Mouse (Mus musculus): ENCODE measurements at regions not wholly inside any gene's neighbourhood (a gene's known extent, or its start where the extent isn't known, plus 50 kb on each side); places are given as distances from the start of the nearest gene placed in this dataset.
"Not testable (repeated sequence)": the region's sequence is repeated elsewhere in the genome, so short reads cannot be mapped to it uniquely, and the experiment has no call there.

DNA sequence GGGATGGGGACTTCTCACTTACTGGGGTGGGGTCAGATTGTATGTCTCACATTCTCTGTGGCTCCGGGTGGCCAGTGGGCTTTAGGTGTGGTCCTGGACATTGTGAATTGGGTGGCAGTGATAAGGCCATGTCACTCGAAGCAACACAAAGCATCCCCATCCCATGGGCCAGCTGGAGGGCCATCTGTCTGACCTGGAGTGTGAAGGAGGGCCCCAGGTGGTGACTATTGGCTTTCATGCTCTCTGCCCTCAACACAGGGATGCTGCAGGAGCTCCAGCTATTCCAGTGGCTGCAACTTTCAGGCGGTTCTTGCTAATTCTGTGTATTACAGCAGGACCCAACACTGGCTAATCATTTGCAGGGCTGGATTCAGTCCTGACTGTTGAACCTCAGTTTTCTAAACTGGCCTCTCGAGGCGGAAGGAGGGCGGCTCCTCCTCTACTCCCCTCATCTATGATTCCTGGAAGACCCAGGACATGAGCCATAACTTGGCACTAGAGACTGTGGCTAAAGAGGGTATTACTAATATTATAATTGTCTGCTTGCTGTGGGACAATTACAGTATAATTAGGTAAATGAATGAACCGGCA is 64.1 kb downstream of the 9530068E07Rik start:
- DNase-seq = peak; percentile 25 to 37

DNA sequence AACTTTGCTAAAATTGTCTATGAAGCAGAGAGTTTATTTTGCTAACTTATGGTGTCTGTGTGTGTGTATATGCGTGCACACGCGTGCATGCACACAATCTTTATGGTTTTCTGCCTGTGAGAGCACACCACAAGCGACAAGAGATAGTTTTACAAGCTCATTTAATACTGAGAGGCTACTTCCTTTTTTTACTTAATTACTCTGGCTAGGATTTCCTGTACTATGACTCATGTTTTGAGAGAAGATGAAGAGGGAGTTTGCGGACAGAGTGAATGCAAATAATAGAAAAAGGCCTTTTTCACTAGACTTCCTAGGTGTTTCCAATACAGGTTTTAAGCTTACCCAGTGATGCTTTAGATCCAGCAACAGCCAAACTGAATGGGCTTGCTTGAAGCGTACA is 74.9 kb downstream of the 9530068E07Rik start:
- not testable (repeated sequence) for DNase-seq

DNA sequence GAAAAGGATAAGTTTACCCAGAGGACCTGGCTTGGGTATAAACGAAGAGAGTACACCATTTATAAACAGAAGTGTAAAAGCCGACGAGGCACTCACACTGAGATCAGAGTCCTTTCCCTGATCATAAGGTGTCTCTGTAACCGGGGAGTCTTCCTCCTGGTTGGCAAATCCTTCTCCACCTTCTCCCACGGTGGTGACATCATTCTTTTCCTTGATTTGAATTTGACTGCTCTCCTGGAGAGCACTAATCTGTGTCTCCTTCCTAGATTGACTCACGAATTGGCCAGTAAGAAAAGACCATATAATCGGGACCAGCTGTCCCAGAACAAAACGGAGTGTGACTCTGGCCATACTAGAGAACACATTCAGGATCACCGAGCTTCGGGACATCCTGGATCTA is 83.9 kb downstream of the 9530068E07Rik start:
- not testable (repeated sequence) for DNase-seq

DNA sequence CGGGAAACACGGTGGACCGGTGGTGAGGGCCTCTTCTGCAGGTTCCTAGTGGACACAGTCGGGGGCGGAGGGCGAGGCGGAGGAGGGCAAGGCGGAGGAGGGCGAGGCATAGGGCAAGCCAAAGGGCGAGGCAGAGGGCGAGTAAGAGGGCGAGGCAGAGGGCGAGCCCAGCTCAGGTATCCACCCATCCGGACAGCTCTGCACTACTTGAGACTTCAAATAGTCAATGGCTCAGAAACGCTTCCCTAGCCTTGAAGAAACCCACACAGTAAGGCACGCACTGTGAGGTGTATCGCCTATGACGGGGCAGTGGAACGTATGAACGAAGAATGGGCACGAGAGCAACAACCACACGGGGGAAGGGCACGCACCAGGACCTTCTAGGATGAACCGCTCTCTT is 84.5 kb downstream of the 9530068E07Rik start:
- not testable (repeated sequence) for DNase-seq

DNA sequence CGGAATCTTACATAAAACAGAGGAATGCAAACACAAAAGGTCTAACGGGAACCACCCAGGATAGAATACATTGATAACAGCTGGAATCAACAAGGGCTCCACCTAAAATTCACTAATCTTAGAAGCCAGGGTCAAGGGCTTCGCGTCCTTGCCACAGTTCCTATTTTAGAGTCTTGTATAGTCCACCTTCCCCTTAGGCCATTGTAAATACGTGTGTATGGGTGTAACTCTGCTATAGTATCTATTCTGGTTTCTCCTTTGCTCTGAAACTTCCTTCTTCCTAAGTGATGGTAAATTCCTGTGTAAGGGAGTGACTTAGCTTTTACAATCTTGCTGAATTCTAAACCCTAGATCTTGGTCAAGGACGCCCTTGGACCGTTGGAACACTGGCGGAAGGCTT is 87.3 kb downstream of the 9530068E07Rik start:
- not testable (repeated sequence) for DNase-seq

DNA sequence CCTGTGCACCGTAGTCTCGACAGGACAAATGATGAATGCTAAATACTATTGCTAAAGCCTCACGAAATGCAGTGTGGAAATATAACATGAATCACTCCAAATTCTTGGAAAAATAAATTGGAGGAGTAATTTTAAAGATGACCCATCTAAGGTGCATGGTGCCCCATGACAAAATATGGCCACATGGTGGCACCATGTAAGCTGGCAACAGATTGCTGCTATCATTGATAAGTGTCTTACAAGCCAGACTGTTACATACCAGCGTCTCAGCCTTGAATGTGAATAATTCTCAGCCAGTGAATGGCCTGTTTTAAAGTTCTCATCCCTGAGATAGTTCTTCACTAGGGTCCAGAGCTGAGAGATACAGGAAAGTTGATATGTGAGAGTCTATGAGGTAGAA is 92.3 kb downstream of the 9530068E07Rik start:
- not testable (repeated sequence) for DNase-seq

DNA sequence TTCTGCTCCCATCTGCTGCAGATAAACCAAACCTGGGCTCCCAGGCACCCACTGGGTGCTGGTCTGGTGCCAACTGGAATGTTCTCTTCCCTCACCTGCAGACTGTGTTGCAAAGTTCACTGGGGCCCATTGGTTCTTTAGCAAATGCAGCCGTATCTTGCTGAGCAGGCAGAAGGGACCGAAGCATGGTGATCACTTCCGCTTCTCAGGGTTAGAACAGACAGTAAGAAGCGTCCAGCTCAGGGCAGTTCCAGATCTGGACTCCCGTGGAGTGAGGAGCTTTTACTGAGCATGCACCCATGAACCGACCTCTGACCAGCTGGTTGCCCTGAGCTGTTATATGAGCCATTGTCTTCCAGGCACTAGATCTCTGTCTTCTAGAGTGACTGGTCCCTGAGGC is 97.1 kb downstream of the 9530068E07Rik start:
- DNase-seq = no peak

DNA sequence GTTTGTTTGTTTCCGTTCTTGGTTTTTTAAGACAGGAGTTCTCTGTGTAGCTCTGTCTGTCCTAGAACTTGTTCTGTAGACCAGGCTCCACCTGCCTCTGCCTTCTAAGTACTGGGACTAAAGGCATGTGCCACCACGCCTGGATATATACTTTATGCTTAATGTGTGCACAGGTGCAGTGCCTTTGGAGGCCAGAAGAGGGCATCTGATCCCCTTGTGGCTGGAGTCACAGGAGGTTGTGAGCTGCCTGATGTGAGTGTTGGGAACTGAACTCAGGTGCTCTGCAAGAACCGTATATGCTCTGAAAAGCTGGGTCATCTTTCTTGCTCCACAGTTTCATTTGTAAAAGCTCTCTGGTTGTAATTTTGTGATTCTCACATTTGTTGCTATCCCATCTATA is 100.7 kb downstream of the 9530068E07Rik start:
- no peak for DNase-seq

DNA sequence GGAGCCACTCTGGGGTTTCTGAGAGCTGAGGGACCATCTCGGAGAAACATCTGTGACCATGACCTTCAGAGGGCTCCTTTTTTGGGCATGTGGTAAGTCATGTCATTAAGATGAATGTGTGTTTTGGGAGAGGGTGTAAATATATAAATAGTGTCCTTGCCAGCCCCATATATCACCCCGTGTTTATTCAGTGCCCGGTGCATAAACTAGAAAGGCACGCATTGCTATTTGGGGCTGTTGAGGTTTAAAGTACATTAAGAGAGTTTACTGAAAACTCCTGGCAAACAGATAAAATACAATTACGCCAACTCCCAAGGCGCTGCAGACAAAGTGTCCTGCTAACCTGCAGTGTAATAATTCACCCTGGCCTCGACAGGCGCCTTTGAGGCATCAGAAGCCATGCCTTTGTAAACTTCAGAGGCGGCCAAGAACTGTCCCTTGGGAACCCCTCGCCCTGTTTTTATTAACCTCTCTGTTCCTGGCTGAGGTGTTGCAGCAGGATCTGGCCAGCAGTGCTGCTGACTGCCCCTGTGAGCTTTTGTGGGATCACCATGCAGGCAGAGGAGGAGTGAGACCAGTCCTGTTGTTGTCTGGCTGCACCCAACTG is 106.6 kb downstream of the 9530068E07Rik start:
- DNase-seq = no peak

DNA sequence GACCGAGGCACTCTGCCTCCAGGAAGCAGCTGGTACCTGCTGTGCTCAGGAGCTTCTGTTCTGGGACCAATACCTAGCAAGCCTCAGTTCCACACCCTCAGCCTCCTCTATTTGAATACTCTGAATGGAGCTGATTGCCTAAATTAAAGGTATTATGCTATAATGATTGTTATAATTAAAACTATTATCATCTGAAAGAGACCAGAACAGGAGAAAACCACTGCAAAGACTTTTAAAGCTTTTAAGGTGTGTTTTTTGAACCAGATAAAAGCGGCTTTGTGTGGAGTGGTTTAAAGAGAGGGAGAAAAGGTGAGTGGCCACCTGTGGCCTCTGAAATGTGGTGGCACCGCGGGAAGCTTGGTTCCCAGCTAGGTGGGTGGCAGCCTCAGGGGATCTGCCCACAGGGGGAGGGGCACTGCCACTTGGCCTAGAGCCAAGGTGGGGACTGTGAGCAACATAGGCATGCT is 115.6 kb downstream of the 9530068E07Rik start:
- DNase-seq = no peak

DNA sequence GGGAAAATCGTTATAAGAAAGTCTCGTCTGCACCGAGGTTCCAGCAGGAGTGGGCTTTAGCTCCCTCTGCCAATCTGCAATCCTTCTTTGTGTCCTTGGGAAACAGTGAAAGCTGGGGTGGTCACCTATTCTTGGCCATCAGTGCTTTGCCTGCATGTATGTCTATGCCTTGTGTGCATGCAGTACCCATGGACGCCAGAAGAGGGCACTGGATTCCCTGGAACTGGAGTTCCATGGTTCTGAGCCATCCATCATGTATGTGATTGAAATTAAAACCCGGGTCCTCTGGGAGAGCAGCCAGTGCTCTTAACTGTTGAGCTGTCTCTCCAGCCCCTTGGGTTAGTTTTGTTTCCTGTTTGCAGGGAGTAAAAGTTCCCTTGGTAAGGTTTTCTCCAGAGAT is 121.1 kb downstream of the 9530068E07Rik start:
- no peak for DNase-seq

DNA sequence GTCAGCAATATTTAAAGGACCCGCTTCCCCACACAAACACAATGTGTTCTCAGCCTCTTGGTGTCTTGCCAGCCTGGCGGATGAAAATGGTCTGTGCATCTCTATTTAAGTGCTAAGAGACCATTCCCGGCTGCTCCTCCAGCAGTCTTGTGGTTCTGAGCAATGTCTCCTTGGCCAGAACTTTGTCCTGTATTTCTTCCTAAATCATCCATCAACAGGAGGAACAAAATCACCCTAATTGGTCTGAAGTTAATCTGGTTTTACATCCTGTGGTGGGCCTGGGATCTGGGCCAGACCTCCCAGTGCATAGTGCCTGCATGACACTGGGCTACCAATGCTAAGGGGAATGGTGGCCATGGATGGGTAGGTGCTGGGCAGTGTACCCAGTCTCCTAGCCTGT is 123.6 kb downstream of the 9530068E07Rik start:
- DNase-seq = no peak

DNA sequence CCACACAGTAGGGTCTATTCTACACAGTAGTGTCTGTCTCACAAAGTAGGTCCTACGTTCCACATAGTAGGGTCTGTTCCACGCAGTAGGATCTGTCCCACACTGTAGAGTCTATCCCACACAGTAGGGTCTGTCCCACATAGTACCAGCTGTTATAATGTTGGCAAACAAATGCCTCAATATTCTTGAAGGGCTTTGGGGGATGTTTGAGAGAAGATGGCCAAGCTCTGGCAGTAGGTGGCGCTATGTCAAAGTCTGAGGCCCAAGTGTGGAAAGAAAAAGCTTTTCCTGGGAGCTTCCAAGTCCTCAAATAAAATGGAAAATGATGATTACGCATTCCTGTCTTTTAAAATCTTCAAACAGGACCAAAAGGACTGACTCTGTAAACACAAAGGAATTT is 125.7 kb downstream of the 9530068E07Rik start:
- peak; percentile 24 to 26 for DNase-seq

DNA sequence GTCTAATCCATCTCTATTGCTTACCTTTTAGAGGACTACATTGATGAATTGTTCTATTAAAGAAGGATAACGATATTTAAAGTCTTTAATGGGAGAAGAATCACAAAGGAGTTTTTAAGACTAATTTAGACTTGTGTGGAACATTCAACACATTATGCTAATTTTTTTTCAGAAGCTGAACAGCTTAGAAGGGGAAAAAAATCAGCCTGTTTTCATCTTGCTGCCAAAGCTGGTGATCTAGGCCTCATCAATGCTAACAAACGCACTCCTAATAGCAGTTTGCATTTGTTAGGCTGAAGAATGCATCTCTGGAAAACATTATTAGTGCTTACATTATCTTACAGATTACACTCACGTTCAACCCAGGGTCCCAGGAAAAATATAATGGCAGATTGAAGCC is 126.2 kb downstream of the 9530068E07Rik start:
- DNase-seq = no peak

DNA sequence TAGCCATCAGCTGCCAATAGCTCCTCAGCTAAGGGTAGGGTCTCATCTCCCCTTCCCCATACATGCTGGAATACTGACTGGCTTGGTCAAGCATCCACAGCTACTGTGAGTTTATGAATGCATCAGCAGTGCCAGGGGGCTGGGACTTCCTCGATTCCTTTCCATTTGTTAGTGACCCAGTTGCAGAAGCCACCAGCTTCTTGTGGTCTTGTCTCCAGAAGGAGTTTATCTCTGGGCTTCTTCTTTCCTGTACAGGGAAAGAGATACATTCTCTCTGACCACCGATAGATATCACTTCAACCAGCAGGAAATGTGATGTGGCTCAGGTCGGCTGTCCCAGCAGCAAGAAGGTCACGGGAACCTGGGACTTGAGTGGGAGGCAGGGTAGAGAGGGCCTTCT is 127.0 kb downstream of the 9530068E07Rik start:
- no peak for DNase-seq

DNA sequence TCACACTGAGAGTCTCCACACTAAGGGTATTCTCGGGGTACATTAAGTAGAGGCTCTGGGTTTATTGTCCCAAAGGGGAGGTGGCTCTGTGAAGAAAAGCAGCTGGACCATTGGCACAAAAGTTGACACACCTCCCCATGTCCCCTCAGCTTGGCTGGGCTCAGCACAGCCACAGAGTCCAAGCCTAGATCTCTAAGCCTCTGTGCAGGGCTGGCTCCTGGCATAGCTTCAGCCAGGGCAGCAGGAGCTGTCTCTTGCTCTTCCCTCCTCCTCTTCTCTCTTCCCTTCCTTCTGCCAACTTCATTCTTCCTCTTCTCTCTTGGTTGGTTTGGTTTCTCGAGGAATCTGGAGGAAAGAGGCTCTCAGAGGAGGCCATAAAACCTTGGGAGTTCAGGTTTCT is 127.4 kb downstream of the 9530068E07Rik start:
- DNase-seq = no peak

DNA sequence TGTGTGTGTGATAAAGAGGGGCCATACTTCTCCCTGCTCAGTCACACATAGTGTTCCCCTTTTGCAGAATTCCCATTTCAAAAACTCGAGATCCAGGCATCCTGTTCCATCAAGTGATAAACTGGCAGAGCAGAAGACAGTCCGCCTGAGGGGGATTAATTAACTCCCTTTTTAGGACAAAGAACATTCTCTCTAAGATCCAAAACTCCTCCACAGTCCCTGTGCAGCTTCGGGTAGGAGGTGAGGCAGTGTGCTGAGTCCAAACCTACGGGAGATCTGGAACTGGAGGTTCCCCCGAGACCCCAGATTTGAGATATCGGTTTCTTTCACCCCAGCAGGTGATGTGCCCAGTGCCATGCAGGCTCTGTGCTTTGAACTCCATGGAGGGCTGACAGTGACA is 129.2 kb downstream of the 9530068E07Rik start:
- DNase-seq = no peak

DNA sequence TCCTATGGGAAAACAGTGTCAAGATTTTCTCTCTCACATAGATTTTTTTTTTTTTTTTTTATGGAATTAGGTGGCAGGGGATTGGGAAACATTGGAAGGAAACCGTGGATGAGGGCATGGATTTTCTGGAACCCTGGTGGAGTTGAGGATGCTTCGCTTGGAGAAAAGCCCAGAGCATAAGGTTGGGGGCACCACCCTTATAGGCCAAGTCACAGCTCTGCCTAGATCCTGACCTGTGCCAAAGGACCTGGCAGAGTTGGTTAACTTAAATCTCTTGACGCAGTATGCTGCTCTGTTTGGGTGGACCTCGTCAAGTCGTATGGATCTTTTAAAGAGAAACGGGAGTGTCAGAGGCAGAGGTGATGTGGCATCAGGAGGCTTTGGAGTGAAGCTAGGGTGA is 130.1 kb downstream of the 9530068E07Rik start:
- DNase-seq = no peak

DNA sequence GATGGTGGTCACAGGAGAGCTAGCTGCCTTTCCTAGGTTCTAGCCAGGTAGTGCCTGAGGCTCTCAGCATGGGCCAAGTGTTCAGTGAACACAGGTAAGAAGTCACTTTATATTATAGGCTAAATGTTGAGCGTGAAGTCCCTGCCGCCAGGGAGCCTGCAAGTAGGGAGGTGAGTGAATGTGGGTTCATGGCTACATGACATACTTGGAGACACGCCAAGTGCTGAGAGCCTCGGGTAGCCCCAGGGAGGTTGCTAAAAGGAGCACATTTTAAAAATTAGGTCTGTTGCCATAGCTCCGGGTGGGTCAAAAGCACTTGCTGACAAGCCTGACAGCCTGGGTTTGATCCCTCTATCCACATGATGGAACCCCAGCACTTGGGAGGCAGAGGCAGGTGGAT is 137.2 kb downstream of the 9530068E07Rik start:
- no peak for DNase-seq

DNA sequence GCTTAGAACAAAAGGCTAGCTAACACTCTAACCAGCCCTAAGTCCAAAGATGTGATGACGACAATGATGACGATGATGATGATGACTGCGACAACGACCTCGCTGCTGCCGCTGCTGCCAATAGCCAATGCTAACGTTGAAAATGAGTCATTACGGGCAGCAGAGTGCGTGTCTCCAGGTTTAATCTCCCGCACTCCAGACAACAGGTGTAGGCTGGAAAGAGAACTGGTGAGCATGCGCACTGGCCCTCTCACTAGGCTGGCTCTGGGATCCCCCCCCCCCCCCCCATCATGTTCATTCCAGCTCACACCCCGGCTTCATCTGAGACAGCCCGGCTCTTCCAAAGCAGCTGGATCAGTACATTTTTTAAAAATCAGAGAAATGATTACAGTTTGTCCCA is 138.4 kb downstream of the 9530068E07Rik start:
- DNase-seq = no peak

DNA sequence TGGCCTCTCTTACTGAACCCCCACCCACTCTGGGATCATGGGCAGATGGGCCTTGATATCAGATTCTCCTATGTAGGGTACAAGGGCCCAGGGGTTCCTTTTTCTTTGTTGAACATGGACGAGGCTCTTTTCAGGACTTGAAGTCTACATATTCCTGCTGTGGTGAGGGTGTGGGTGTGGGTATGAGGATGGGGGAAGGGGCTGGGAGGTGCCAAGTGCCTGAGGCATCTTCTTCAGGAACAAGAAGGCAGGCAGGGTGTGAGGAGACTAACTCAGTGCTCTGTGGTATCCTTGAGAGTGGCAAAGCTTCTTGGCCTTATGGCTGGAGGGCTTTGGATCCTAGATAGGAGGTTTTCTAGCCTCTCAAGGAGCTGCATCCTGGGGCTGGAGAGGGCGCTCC is 140.0 kb downstream of the 9530068E07Rik start:
- no peak for DNase-seq

DNA sequence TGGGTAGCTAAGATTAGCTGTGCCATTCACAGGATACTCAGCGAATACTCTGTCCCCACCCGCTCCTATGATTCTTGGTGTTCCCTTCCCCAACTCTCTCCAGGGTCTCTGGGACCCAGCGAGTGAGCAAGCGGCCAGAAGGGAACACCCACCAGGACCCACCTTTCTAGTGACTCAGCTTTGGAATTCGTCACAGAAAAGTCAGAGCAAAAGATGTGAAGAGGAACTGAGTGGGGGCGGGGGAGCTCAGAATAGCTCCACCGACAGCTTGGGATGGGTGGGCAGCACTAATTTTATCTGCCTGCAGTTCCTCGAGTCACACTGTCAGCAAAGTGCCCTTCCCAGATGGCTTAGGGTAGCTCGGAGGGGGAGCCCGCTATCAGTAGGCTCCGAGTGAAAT is 140.6 kb downstream of the 9530068E07Rik start:
- DNase-seq = no peak

DNA sequence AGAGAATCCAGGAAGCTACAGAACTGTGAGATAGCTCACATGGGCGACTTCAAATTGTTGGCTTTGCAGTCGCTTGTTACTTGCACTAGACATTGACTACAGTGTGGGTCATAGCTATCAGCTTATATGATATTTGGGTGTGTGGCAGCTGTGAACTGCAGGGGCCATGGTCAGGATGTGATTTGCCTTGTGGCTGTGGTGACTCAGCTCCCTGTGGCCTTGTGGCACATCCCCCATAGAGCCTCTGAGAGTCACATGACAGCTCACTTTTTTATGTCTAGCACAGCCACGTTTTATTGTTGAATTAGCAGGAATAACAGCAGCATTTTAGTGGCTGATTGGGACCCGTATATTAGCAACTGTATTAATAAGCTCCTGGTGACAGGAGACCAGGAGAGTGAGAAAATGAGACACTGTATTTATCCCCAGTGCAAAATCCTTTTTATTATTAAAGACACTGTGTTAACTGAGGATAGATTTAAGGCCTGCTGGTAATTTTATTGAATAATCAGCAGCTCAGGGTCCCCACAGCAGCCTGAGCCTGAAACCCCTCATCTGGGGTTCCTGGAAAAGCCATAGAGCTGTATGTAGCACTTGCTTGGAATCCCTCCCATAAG is 141.7 kb downstream of the 9530068E07Rik start:
- no peak for DNase-seq

DNA sequence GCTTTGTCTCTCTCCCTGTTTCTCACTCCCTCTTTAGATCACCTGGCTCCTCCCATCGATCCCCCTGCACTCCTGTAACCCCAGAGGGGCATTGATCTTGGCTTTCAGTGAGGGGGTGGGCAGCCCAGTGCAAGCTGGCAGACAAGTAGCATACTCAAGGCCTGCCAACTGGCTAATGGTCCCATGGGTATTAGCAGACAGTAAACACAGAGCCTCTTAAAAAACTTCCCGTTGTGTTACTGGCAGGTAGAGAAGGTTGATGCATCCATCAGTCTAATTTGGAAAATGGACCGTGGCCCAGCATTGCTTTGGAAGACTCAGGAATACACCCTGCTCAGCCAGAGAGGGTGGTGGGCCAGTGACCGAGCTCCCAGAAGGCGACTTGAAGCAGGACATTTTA is 145.0 kb downstream of the 9530068E07Rik start:
- DNase-seq = no peak

DNA sequence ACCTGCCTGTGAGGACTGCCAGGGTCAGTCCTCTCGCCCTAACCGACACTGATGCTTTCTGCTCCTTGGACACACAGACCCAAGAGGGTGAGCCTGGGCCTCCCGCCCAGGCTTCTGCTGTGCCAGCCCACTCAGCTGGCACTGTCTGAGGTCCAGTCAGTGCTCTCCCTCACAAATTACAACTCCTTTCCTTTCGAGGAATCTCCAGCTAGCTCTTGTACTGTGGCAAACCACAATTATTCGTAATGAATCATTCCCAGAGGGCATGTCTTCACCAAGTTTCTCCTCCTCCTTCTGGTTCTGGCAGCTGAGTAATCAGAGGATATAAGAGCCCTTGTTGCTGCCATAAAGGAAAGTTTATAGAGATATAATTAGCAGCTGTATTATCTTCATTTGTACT is 155.2 kb downstream of the 9530068E07Rik start:
- no peak for DNase-seq

Data from cerebellum, postnatal 36 days (tissue).